Mouse (Mus musculus) hindbrain, embryonic 13.5 days (tissue): ENCODE results near the gene Selenbp2. TPM values are rescaled to one million over a fixed set of nuclear protein-coding genes. Genes with fewer than 3 reads are reported as not detected.
"Not testable (repeated sequence)": the region's sequence is repeated elsewhere in the genome, so short reads cannot be mapped to it uniquely, and the experiment has no call there.

Experiments
- ATAC-seq: fragments of 200-750 bp; cut with Nextera tagmentation; 2 replicates; pipeline ENCODE4 v1.8.0; 2017; ENCODE audit warnings: moderate TSS enrichment; ENCODE audit not compliant: low FRiP score
- H3K27ac ChIP-seq: fragments of 300-500 bp; sonication (generic); 2 replicates; pipeline ENCODE4 v1.5.1; 2015; ENCODE audit warnings: inconsistent platforms, mild to moderate bottlenecking, moderate library complexity
- H3K27me3 ChIP-seq: fragments of 300-500 bp; sonication (generic); 2 replicates; pipeline ENCODE4 v1.6.1; 2015; ENCODE audit warnings: mild to moderate bottlenecking, inconsistent platforms
- H3K36me3 ChIP-seq: fragments of 300-500 bp; sonication (generic); 2 replicates; pipeline ENCODE4 v1.6.1; 2015; ENCODE audit warnings: mild to moderate bottlenecking, inconsistent platforms
- H3K4me1 ChIP-seq: fragments of 300-500 bp; sonication (generic); replicated peaks from 2 replicates; pipeline ENCODE4 v1.6.1; 2015; ENCODE audit warnings: inconsistent platforms
- H3K4me2 ChIP-seq: fragments of 300-500 bp; sonication (generic); 2 replicates; pipeline ENCODE4 v1.6.1; 2015; ENCODE audit warnings: inconsistent platforms, mild to moderate bottlenecking, moderate library complexity
- H3K4me3 ChIP-seq: fragments of 300-500 bp; sonication (generic); 2 replicates; pipeline ENCODE4 v1.5.1; 2015; ENCODE audit warnings: mild to moderate bottlenecking, inconsistent platforms
- H3K9ac ChIP-seq: fragments of 300-500 bp; sonication (generic); 2 replicates; pipeline ENCODE4 v1.6.1; 2015; ENCODE audit warnings: mild to moderate bottlenecking, inconsistent platforms
- H3K9me3 ChIP-seq: fragments of 300-500 bp; sonication (generic); 2 replicates; pipeline ENCODE4 v1.6.1; 2016; ENCODE audit warnings: inconsistent platforms
- WGBS: fragments of 180-500 bp; shearing (Covaris S2); methylation state at CpG from one replicate; pipeline ENCODE4 v1.1.7; 2015; 5-methylcytosine and 5-hydroxymethylcytosine counted together
- polyA plus RNA-seq: library from polyadenylated mRNA; unstranded; fragments of >200 nt; fragmentation: Nextera tagmentation; extraction: Ambion mirVana; gene quantifications from 2 replicates; pipeline ENCODE4 v1.2.1, GENCODE M21; 2015

Gene Selenbp2
- 0.52 TPM in 1 of 2 replicates, not detected in the other for polyA plus RNA-seq

DNA sequence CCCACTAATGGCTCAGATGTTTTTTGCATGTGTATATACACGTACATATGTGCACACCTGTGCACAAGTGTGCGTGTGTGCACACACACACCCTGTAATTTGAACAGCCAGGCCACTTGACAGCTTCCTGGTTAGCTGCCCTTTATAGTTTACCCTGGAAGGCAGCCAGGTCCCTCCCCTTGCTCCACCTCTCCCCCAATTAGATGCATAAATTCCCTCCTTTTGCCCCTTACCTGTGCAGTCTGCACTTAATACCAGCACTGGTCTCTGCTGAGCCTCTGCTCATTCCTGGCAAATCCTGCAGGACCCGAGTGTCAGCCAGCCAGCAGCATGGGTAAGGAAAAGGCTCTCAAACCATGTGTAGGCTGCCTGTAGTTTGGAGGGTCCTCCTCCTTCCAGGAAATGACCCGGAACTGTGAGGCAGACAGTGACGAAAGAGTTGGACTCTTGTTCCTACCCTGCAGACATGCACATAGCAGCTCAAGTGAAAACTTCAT, at the start of gene Selenbp2:
Selenbp2 (plus strand) TSS at position 228 of the 497 bp plus-strand sequence.
- Histone ChIP-seq H3K9me3 (no peaks in the 10 kb centered on the region), H3K4me3 (no peak within 1 kb of the TSS), H3K27ac (no peak within 1 kb of the TSS), H3K4me2 (no peak within 1 kb of the TSS), H3K9ac (no peak within 1 kb of the TSS), H3K4me1 (no peaks in the 10 kb centered on the region), H3K27me3 (no peaks in the 10 kb centered on the region), H3K36me3 (no peaks in the 10 kb centered on the region)
- 80% methylated on average over 5 of the region's 5 CpGs for WGBS
- no peak for ATAC-seq

DNA sequence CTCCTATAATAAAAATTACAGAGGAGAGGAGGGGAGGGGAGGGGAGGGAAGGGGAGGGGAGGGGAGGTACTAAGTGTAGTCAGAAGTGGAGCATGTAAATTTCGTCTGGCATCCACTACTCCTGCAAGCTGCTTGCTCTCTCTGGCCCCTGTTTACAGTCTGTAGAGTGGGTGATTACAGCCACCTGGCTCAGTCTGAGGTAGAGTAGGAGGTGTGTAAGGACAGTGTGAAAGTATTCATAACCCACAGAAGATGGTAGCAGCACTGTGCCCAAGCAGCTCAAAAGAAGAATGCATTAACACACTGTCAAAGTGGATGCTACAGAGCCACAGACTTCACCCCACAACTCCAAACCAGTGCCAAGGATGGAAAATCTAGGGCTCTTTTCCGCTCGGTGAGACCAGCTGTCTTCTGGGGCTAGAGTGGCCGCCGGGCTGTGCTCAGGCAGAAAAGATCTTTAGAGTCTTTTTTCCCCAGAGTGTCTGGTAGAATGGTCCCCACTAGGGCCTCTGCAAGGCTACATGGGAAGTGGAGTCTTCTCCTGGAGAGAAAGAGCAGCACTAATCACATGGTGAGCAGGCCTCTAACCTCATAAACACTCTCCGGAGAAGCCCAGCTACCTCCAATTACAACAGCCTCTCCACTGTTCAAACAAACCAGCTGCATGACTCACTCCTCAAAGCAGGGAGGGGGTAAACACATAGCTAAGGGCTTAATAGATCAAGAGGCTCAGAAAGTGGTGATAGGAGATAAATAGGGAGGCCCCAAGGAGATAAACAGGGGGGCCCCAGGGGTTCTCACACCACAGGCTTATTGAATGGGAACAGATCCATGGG, 44.4 kb upstream of the Selenbp2 start:
- no peaks in the 10 kb centered on the region for H3K36me3 ChIP-seq
- H3K27ac ChIP-seq = no peak overlapping the region
- ATAC-seq = no peak
- 62% methylated on average over 6 of the region's 6 CpGs for WGBS
- no peak overlapping the region for H3K9ac ChIP-seq
- peaks cover 4% of the 10 kb centered on the region; the same call in 1 of the 2 replicates for H3K4me1 ChIP-seq
- H3K4me2 ChIP-seq = no peak overlapping the region
- H3K4me3 ChIP-seq = no peak overlapping the region
- H3K9me3 ChIP-seq = no peaks in the 10 kb centered on the region
- no peaks in the 10 kb centered on the region for H3K27me3 ChIP-seq

DNA sequence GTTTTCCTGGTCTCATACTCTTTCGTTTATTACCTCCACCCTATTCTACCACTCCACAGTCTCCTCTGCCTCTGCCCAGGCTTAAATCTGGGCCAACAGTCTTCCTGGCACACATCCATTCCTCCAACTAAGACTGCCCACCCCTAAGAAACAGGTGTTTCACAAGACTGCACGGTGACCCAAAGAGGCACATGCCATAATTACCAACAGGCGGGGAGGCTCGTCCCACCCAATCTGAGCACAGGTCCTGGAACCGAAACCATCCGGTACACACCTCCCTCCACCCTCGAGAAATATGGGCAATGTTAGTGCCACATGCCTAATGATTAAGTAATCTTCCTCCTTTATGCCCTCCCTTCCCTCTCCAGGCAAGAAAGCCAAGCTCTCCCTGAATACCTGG, 42.9 kb upstream of the Selenbp2 start:
- Histone ChIP-seq H3K4me3 (no peak overlapping the region), H3K9me3 (no peaks in the 10 kb centered on the region), H3K4me2 (no peak overlapping the region), H3K4me1 (peaks cover 4% of the 10 kb centered on the region; the same call in 1 of the 2 replicates), H3K27ac (no peak overlapping the region), H3K9ac (no peak overlapping the region), H3K27me3 (no peaks in the 10 kb centered on the region), H3K36me3 (no peaks in the 10 kb centered on the region)
- 88% methylated on average over 7 of the region's 7 CpGs for WGBS
- ATAC-seq = no peak

DNA sequence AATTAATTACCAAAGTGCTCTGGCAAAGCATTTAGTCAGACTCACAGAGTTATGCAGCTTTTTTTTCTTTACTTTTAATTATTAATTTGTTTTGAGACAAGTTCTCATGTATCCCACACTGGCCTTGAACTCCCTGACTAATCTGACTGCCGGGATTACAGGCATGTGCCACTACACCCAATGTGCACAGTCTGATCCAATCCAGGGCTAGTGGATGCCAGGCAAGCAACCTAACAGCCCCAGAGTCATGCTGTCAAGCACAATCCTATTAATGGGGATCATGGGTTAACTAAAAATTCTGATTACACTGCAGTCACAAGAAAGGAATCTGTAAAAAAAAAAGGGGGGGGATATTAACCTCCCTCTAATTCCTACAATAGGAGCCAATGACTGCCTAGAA, 39.4 kb upstream of the Selenbp2 start:
- 82% methylated on average over 1 of the region's 1 CpGs for WGBS

DNA sequence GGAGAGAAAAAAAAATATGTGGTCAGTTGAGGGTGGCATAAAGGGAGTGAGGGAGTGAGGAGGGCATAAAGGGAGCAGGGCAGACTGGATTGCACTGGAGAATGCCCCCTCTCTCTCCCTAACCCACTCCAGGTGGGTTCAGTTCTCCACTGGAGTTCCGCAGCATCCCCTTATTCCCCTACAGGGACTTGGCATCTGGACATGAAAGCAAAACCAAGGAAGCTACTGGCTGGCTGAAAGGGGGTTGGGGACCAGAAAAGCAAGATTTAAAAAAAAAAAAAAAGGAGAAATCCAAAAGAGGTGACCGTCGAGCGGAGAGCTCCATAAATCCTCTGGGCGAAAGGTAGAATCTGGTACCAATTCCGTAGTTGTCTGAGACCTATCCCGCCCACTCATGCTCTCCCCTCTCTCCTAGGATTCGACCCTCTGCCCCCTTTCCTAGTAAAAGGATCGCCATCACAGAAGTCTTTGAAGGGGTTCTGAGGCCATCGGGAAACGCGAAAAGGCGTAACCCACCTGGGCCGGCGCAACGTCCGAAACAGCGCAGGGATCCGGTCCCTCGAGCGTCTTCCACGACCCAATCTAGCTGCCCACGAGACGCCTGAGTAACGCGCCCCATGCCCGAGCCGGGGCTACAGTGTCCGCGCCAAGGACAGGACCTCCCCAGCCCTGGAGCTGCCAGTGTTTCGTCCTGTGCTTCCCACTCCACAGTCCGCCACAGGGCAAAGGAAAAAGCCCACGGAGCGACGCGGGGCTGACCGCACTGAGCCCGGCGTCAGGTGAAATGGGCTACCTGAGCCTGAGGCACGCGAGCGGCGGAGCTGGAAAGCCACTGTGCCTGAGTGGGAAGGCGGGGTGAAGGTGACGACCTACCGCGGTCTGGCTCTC, 35.3 kb upstream of the Selenbp2 start:
- not testable (repeated sequence) for H3K4me1 ChIP-seq, H3K36me3 ChIP-seq, H3K9me3 ChIP-seq, H3K27ac ChIP-seq
- peak overlapping the region; percentile 46; the same call in 1 of the 2 replicates for H3K9ac ChIP-seq
- ATAC-seq = peak; percentile 81
- H3K4me2 ChIP-seq = peak overlapping the region; percentile 60
- H3K4me3 ChIP-seq = peak overlapping the region; percentile 40
- WGBS = 3% methylated on average over 24 of the region's 47 CpGs
- peaks cover 25% of the 10 kb centered on the region for H3K27me3 ChIP-seq

More for the DNA sequence above, 39.4 kb upstream of the Selenbp2 start:
- H3K4me1 ChIP-seq, H3K9me3 ChIP-seq, H3K36me3 ChIP-seq, H3K27ac ChIP-seq, H3K4me2 ChIP-seq, H3K4me3 ChIP-seq, ATAC-seq, H3K9ac ChIP-seq: not testable (repeated sequence)
- peaks cover 14% of the 10 kb centered on the region for H3K27me3 ChIP-seq

DNA sequence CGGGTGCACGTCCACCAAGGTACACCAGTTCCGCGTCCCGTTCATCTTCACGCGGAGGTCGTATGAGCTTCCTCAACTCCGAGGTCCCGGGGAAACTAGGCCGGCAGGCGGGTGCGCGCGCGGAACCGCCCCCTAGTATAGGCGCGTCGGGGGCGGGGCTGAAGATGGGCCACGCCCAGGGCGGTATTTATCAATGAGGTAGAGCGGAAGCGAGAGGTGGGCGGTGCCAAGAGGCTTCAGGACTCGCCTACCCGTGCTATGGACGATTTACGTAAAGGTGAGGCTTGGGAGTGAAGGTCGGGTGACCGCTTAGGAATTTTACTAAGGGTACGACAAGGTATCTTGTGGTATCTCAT, 34.6 kb upstream of the Selenbp2 start, which contains the start of gene Tuft1:
Tuft1 (minus strand) TSS at position 133 of the 356 bp plus-strand sequence.
- Histone ChIP-seq H3K27me3 (peaks cover 25% of the 10 kb centered on the region), H3K9ac (peak within 1 kb of the TSS; percentile 46; the same call in 1 of the 2 replicates), H3K4me3 (peak within 1 kb of the TSS; percentile 40), H3K4me2 (peak within 1 kb of the TSS; percentile 60)
- under 1% methylated on average over 18 of the region's 33 CpGs for WGBS
- H3K4me1 ChIP-seq, H3K36me3 ChIP-seq, H3K9me3 ChIP-seq, H3K27ac ChIP-seq: not testable (repeated sequence)
- peak; percentile 93 for ATAC-seq

DNA sequence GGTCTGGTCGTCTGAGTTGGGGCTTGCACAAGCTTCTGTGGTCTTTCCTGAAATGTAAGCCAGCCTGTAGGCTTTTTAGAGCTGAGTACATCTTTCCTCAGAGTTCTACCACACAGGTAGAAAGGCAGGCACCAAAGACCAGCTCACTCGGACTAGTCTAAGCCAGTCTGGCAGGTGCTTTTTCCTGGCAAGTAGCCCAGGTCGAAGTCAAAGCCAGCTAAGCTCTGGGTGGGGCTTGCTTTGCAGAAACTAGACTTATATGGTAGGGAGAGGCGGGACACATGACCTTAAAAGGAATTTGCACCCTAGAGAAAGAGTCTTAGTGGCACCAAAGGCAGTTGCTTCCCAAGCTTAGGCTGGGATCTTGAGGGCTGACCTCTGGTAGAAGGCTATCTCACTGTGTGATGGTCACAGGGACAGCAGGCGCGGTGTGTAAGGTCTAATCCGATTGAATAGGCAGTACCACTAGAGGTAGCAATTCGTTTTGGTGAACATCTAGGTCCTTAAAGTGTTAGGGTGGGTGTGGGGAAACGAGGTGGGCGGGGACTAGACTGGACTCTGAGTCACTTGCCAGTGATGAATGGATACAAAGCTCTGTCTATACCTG, 34.1 kb upstream of the Selenbp2 start:
- Histone ChIP-seq H3K27me3 (peaks cover 25% of the 10 kb centered on the region), H3K4me3 (peak overlapping the region; percentile 15; the same call in 1 of the 2 replicates), H3K4me2 (peak overlapping the region; percentile 41)
- not testable (repeated sequence) for H3K9ac ChIP-seq, H3K36me3 ChIP-seq, H3K9me3 ChIP-seq, H3K27ac ChIP-seq, H3K4me1 ChIP-seq
- peak; percentile 76 for ATAC-seq
- WGBS = 30% methylated on average over 8 of the region's 10 CpGs

DNA sequence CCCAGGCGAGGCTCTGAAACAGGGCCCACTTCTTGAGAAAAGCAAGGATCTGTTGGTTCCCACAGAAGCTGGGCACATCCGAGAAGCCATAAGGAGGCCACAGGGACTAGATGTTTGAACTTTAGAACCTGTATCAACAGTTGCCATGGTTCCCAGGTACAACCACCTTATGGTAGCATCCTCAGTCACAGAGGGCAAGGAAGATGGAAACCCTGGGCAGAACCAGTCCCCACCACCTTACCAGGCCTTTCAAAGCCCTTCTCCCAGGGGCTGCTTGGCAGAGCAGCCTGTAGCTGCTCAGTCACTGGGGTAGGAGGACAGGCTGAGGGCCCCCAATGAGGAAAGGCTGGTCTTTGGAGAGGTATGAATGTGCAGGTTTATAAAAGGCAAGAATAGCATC, 32.5 kb upstream of the Selenbp2 start:
- not testable (repeated sequence) for H3K9ac ChIP-seq, H3K36me3 ChIP-seq, H3K4me3 ChIP-seq, ATAC-seq, H3K27ac ChIP-seq, H3K9me3 ChIP-seq, H3K4me2 ChIP-seq, H3K4me1 ChIP-seq
- H3K27me3 ChIP-seq = peaks cover 25% of the 10 kb centered on the region
- 91% methylated on average over 2 of the region's 2 CpGs for WGBS

DNA sequence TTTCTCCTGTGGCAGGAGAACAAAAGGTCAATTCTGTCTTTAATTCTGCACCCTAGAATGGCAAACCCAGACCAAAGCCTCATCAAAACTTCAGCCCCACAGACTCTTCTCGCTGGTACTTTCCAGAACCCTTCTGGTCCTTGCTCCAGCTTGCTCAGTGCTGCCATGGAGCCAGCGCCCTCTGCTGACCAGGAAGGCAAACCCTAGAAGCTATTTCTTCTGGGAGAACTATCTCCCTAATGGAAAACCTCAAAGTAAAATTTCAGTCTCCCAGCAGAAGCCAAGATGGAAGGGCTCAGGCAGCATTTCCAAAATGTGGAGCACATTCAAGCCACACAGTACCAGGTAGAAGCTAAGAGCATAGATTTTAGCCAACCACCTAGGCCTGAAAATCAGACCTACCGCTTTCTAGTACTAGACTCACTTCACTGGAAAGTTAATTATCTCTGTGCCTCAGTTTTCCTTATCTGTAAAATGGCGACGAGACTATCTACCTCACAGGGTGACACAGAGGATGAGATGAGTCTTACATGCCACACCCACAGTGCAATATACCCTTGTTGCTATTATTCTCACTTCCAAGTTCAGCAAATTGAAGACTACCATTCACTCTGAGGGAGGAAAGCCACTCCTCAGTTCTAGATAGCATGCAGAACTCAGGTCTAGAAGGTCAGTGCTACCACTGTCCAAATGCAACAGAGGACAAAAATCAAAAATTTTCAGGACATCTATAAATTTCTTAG, 28.1 kb upstream of the Selenbp2 start:
- H3K4me3 ChIP-seq, H3K9me3 ChIP-seq, H3K27me3 ChIP-seq, H3K4me1 ChIP-seq, H3K27ac ChIP-seq, H3K36me3 ChIP-seq, H3K9ac ChIP-seq, ATAC-seq, H3K4me2 ChIP-seq: not testable (repeated sequence)
- 73% methylated on average over 4 of the region's 5 CpGs for whole genome bisulfite sequencing

DNA sequence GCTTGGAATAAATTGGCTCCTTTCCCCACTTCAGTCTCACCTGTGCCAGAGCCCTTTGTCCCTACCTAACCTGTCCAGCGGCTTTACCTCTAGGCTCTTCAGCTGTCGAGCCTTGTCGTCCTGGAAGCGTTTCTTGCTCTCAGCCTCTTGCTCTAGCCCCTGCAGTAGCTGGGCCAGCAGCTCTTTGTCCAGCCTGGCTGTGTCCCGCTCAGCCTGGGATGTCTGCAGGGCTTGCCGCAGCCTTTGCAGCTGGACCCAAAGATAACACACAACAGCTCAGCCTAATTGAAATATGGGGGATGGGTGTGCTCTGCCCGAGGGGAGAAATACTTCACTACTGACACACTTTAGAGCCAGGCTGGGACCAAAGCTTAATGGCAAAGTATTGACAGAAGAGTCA, 27.5 kb upstream of the Selenbp2 start:
- H3K4me3 ChIP-seq, H3K27ac ChIP-seq, H3K4me1 ChIP-seq, H3K27me3 ChIP-seq, H3K4me2 ChIP-seq, ATAC-seq, H3K9me3 ChIP-seq, H3K9ac ChIP-seq, H3K36me3 ChIP-seq: not testable (repeated sequence)
- 58% methylated on average over 7 of the region's 7 CpGs for WGBS

DNA sequence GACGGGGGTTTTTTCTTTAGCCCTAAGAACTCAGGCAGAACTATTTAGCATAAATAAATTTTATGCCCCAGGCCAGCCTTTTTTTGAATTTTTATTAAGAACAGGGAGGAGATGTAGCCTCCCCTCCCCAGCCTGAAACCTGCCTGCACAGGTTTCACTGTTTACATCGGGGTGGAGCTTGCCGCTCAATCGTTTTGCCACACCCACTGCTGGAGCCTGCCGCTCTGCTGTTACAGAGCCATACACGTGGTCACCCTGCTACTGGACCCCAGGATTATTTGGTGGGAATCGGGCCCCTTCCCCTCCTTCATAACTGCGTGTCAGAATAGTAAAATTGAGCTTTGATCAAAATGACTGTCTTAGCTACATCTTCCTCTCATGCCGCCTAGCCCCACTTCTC, 18.3 kb upstream of the Selenbp2 start:
- WGBS = 86% methylated on average over 9 of the region's 9 CpGs
- H3K9ac ChIP-seq, H3K4me2 ChIP-seq, H3K27me3 ChIP-seq, H3K4me3 ChIP-seq, H3K4me1 ChIP-seq, H3K9me3 ChIP-seq, H3K27ac ChIP-seq, H3K36me3 ChIP-seq, ATAC-seq: not testable (repeated sequence)
